Mouse (Mus musculus) kidney, postnatal 0 days (tissue): ENCODE results near the gene Gm49378. TPM values are rescaled to one million over a fixed set of nuclear protein-coding genes. Genes with fewer than 3 reads are reported as not detected.
A peak's percentile ranks its signal among the peaks of the same experiment; 100 is the strongest.

ENCODE experiments used
- ATAC-seq: fragments of 200-750 bp; cut with Nextera tagmentation; replicated peaks from 2 replicates; pipeline ENCODE4 v1.8.0; 2017; ENCODE audit warnings: low read depth, moderate number of reproducible peaks, moderate TSS enrichment, moderate library complexity; ENCODE audit not compliant: low FRiP score
- DNase-seq: peaks from one replicate; pipeline ENCODE4 v3.0.0-alpha.2; 2016; ENCODE audit warnings: low spot score
- H3K27ac ChIP-seq: fragments of 300-500 bp; sonication (generic); 2 replicates; pipeline ENCODE4 v1.5.1; 2014; ENCODE audit warnings: mild to moderate bottlenecking
- H3K27me3 ChIP-seq: fragments of 300-500 bp; sonication (generic); 2 replicates; pipeline ENCODE4 v1.6.1; 2014; ENCODE audit warnings: low read length, mixed read lengths; ENCODE audit not compliant: insufficient read depth
- H3K36me3 ChIP-seq: fragments of 300-500 bp; sonication (generic); 2 replicates; pipeline ENCODE4 v1.6.1; 2014; ENCODE audit warnings: low read length, mixed read lengths; ENCODE audit not compliant: insufficient read depth
- H3K4me1 ChIP-seq: fragments of 300-500 bp; sonication (generic); replicated peaks from 2 replicates; pipeline ENCODE4 v1.6.1; 2014; ENCODE audit warnings: antibody characterized with exemption, low read length, mixed read lengths; ENCODE audit not compliant: insufficient read depth
- H3K4me2 ChIP-seq: fragments of 300-500 bp; sonication (generic); 2 replicates; pipeline ENCODE4 v1.6.1; 2014; ENCODE audit warnings: mild to moderate bottlenecking, low read length, moderate library complexity, mixed read lengths
- H3K4me3 ChIP-seq: fragments of 300-500 bp; sonication (generic); replicated peaks from 2 replicates; pipeline ENCODE4 v1.5.1; 2014; ENCODE audit warnings: low read depth, low read length
- H3K9ac ChIP-seq: fragments of 300-500 bp; sonication (generic); 2 replicates; pipeline ENCODE4 v1.6.1; 2014; ENCODE audit warnings: low read depth, low read length
- H3K9me3 ChIP-seq: fragments of 300-500 bp; sonication (generic); replicated peaks from 2 replicates; pipeline ENCODE4 v1.6.1; 2016; ENCODE audit warnings: low read length, inconsistent platforms, mixed read lengths
- CTCF ChIP-seq: IDR thresholded peaks from 2 replicates; pipeline ENCODE4 v1.5.1; 2016; ENCODE audit warnings: antibody characterized with exemption, low read depth, mild to moderate bottlenecking, moderate library complexity
- WGBS: fragments of 180-500 bp; shearing (Covaris S2); extraction: QIAGEN DNeasy Blood & Tissue Kit; methylation state at CpG from one replicate; pipeline ENCODE4 v1.1.7; 2014; 5-methylcytosine and 5-hydroxymethylcytosine counted together
- polyA plus RNA-seq: library from polyadenylated mRNA; unstranded; fragments of >200 nt; fragmentation: Nextera tagmentation; extraction: Ambion mirVana; gene quantifications from 2 replicates; pipeline ENCODE4 v1.2.1, GENCODE M21; 2015

Gene Gm49378
- polyA plus RNA-seq, 1 experiment from 2014 or later, result 1.8 TPM

DNA sequence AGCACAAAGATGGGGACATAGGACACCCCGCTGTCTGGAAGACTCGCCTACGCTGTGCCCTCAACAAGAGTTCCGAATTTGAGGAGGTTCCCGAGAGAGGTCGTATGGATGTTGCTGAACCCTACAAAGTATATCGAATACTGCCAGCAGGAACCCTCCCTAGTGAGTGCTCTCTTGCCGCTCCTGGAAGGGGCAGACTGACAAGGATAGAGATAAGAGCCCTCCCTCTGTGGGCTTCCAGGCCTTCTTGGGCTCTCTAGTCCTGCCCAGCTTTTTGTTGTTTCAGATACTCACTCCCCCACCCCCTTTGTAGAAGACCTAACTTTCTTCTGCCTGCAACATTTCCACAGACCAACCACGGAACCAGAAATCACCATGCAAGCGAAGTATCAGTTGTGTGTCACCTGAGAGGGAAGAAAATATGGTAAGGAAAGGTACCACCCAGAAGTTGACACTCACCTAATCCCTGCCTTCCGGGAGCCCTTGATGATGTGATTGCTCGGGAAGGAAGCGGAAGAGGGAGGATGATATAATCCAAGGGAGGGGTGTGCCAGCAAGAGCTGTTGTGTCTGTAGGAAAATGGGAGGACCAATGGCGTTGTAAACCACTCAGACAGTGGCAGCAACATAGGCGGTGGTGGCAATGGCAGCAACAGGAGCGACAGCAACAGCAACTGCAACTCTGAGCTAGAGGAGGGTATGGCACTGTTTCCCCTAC lies 31.8 kb downstream of the Gm49378 start:
- peaks cover 52% of the 10 kb centered on the region for H3K36me3 ChIP-seq

DNA sequence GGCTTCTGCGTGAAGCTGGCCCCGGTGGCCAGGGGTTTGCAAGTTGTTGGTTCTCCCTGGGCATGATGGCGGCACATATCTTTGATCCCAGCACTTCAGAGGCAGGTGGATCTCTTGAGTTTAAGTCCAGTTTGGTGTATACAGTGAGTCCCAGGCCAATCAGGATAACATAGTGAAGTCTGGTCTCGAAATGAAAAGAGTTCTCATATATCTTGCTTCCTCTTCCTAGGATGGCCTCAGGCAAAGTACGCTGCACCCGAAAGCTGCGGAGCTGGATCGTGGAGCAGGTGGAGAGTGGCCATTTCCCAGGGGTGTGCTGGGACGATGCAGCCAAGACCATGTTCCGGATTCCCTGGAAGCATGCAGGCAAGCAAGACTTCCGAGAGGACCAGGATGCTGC lies 32.9 kb downstream of the Gm49378 start:
- Histone ChIP-seq H3K4me1 (peaks cover 13% of the 10 kb centered on the region), H3K4me2 (peak overlapping the region; percentile 71), H3K9me3 (no peaks in the 10 kb centered on the region), H3K9ac (peak overlapping the region; percentile 60; the same call in 1 of the 2 replicates), H3K27me3 (no peaks in the 10 kb centered on the region), H3K36me3 (peaks cover 54% of the 10 kb centered on the region), H3K27ac (peak overlapping the region; percentile 87), H3K4me3 (peak overlapping the region; percentile 47)
- ATAC-seq (no peak), DNase-seq (no peak)
- 84% methylated on average over 11 of the region's 11 CpGs for WGBS
- no peak for TF ChIP-seq CTCF

More for the DNA sequence above, 31.8 kb downstream of the Gm49378 start:
- 93% methylated on average over 16 of the region's 16 CpGs for WGBS
- H3K4me3 ChIP-seq, result no peak overlapping the region
- no peak for TF ChIP-seq CTCF
- H3K4me1 ChIP-seq, result peaks cover 13% of the 10 kb centered on the region
- H3K9ac ChIP-seq, result no peak overlapping the region
- no peaks in the 10 kb centered on the region for H3K27me3 ChIP-seq
- DNase-seq (no peak), ATAC-seq (no peak)
- no peak overlapping the region for H3K4me2 ChIP-seq
- no peak overlapping the region for H3K27ac ChIP-seq
- H3K9me3 ChIP-seq, result no peaks in the 10 kb centered on the region

DNA sequence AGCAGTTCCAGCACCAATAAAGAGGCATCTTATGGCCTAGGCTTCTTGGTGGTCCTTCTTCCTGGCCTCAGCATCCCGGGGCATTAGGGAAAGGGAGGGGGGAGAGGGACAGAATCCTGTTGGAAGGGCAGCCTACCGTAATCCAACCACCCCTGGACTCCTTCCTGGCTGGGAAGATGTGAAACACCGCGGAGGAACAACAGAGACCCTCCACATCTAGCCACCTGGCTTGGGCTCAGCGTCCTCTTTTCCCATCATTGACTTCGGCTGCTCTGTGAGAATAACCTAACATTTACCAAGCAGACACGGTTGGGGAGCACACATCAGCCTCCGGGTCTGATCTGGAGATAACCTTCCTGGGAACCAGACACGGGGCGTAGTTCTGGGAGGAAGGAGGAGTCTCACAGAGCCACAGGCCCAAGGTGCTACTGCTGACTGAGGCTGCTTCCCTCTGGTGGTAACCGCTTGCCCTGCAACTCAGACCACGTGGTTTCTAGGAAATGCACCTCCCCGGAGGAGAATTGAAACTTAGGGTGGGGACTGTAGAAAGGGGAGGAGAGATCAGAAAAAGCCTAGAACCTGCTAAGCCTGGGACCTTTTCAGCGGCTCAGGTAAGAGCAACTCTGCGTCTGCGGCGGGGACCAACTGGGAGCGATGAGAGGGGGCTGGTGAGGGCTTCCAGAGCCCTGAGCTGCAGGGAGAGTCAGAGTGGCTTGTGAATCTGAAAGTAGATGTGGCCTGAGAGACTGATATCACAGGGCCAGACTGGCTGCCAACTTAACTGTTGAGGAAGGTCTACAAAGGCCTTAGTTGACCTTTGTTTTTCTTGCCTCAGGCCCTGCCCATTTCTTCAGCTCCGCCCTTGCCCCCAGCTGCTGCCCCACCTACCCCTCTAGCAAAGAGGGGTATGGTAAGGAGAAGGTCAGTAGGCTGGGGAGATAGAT lies 33.8 kb downstream of the Gm49378 start:
- 9% methylated on average over 19 of the region's 19 CpGs for WGBS
- H3K4me3 ChIP-seq, result peak overlapping the region; percentile 47
- DNase-seq, result peak; percentile 98
- H3K4me1 ChIP-seq, result peaks cover 13% of the 10 kb centered on the region
- peak overlapping the region; percentile 60 for H3K9ac ChIP-seq
- H3K9me3 ChIP-seq, result no peaks in the 10 kb centered on the region
- peak overlapping the region; percentile 71 for H3K4me2 ChIP-seq
- peak; percentile 92 for ATAC-seq
- peak overlapping the region; percentile 87 for H3K27ac ChIP-seq
- no peaks in the 10 kb centered on the region for H3K27me3 ChIP-seq
- TF ChIP-seq CTCF, result peak; percentile 99
- H3K36me3 ChIP-seq, result peaks cover 53% of the 10 kb centered on the region

GRCm38 (mm10) chr14:55603271-55603632 lies 34.4 kb downstream of the Gm49378 start, which contains the start of gene Irf9:
Gene Irf9, plus strand, starts transcription at chr14:55603571.
- Histone ChIP-seq H3K4me1 (peaks cover 13% of the 10 kb centered on the region), H3K36me3 (peaks cover 54% of the 10 kb centered on the region), H3K9ac (peak within 1 kb of the TSS; percentile 60), H3K4me2 (peak within 1 kb of the TSS; percentile 71), H3K27ac (peak within 1 kb of the TSS; percentile 87), H3K9me3 (no peaks in the 10 kb centered on the region), H3K4me3 (peak within 1 kb of the TSS; percentile 47), H3K27me3 (no peaks in the 10 kb centered on the region)
- 73% methylated on average over 7 of the region's 7 CpGs for WGBS
- no peak for TF ChIP-seq CTCF
- no peak for ATAC-seq
- DNase-seq, result no peak

DNA sequence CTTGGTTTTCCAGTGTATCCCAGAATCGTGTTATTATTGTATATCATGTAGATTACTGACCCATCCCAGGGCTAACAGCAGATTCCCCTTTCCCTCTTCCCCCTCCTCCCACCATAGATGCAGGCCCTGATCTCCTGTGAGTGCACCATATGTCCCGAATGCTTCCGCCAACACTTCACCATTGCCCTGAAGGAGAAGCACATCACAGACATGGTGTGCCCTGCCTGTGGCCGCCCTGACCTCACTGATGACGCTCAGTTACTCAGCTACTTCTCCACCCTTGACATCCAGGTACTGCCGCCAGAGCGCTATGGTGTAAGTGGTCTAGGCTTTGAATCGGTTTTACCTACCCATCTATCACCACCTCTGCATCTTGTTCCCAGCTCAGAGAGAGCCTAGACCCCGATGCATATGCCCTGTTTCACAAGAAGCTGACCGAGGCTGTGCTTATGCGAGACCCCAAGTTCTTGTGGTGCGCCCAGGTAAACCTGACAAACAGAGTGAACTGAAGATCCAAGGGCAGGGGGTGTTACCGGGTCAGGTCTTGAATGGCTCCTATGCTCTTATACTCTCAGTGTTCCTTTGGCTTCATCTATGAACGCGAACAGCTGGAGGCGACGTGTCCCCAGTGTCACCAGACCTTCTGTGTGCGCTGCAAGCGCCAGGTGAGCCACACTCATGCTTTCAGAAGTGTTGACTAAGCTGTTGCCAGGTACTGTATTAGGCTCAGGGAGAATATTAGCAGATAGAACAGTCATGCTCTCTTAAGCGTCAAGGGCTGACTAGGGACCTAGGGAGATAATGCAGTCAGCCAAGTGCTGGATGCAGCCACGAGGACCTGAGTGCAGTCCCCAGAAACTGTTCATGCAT lies 38.9 kb downstream of the Gm49378 start:
- no peak for ATAC-seq
- no peak for TF ChIP-seq CTCF
- DNase-seq, result no peak
- Histone ChIP-seq H3K4me1 (peaks cover 7% of the 10 kb centered on the region), H3K36me3 (peaks cover 74% of the 10 kb centered on the region), H3K4me3 (no peak overlapping the region), H3K4me2 (no peak overlapping the region), H3K9me3 (no peaks in the 10 kb centered on the region), H3K27ac (no peak overlapping the region), H3K27me3 (no peaks in the 10 kb centered on the region), H3K9ac (no peak overlapping the region)
- WGBS, result 89% methylated on average over 21 of the region's 21 CpGs
